Mouse (Mus musculus): ENCODE measurements around the gene Acr.

Acr gene

DNA sequence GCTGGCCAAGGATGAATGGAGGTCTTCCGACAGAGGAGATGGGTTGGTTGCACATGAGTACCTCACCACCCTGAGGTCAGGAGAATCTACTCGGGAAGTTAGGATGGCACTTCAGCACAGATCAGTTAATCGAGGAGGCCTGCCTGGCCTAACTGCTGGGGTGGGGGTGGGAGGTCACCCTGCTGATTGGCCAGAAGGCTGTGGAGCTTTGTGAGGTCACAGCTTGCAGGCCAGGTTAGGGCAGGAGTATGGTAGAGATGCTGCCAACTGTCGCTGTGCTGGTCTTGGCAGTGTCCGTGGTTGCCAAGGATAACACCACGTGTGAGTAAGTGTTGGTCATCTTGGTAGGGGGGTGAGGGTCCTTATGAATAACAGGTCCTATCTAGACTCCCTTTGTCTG is at the start of gene Acr:
TSS of gene Acr (plus strand) at position 213 of the 400 bp plus-strand sequence.
- in situ Hi-C loops (cut with MboI, MseI): no loop called here

DNA sequence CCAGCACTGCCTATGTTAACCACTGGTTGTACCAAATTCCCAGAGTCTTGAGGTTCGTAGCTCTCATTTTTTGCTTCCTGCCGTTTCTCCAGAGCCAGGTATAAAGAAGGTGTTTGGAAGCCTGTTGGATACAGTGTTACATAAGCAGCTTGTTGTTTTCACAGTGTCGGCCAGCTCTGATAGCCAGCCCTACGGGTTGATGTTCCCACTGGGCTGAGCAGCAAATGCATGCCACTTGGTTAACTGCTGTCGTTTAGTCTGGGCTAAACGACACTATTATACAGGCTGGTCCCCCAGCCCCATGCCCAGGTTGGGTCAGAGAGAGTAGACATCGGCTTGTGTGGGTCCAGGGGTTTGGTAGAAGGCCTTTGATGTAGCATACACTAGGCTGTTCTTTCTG is 46.2 kb upstream of the Acr start:
- in situ Hi-C loops (cut with MboI, MseI): no loop called here

DNA sequence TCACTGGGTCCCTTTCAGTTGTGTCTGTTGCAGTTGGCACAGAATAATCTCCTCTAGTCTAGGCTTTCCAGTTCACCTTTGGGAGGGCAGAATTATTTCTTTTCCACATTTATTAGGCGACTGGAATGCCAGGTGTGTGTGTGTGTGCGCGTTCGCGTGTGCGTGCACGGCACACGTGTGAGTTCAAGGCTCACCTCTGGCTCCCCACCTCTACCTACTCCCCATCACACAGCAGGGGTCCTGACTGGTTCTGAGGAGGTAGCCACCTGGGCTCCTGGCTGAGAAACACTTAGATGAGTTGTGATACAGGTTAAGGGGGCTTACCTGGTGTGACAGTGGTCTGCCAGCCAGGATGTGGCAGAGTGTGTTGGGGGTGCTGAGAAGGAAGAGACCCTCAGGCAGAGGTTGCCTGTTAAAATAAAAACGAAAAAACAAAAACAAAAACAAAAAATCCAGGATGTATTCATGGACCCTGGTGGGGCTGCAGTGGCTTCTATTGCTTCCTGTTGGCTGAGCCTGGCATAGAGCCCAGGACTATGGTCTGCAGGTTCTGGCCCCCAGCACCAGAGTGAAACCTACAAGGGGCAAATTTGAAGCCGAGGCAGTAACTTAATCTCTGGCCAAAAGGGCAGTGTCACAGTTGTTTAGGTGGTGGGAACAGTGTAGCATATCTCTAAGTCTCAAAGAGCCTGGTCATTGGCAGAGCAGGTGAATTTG is 45.4 kb upstream of the Acr start:
- in situ Hi-C loops (cut with MboI, MseI): no loop called here

DNA sequence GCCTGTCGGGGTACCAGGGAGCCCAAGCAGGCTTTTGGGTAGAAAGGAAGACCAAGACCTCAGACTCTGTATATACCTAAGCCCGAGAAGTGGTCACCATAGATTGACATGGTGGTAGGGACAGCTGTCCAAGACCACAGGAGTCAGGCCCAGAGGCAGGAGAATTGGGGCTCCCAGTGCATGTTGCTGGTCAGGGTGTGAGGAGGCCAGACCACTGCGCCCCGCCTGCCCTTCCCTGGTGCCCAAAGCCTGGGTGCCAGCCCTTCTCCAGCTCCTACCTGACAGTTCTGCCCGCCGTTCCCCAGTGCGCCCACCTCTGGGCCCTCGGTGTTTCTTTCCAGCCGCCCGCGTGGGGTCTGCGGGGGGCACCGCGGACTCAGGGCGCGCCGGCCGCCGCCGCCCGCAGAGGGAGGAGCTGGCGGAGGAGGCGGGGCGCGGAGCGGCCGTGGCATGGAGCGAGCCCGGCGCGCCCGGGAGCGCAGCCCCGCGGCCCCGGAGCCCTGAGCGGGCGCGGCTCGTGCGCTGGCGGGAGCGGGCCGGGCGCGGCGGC is 44.8 kb upstream of the Acr start:
- in situ Hi-C loops (cut with MboI, MseI): no loop called here

DNA sequence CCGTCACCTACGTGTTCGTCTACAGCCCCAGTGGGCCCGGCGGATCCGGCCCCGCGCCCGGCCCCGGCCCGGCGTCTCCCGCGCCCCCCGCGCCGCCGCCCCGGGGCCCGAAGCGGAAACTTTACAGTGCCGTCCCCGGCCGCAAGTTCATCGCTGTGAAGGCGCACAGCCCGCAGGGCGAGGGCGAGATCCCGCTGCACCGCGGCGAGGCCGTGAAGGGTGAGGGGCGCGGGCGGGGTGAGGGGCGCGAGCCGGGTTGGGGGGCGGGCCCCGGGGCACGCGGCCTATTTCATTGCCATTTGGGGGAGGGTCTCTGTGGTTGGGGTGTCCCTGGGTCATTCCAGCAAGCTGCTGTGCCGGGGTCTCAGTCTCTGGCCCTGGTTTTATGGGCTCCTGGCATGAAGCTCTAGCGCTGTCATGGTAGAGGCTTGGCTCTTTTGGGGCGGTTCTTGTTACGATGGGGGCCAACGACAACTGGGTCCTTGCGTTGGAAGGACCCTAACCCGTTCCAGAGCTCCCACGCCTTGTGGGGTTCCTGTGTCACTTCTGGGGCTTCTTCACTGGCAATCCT is 44.0 kb upstream of the Acr start:
- in situ Hi-C loops (cut with MboI, MseI): no loop called here

DNA sequence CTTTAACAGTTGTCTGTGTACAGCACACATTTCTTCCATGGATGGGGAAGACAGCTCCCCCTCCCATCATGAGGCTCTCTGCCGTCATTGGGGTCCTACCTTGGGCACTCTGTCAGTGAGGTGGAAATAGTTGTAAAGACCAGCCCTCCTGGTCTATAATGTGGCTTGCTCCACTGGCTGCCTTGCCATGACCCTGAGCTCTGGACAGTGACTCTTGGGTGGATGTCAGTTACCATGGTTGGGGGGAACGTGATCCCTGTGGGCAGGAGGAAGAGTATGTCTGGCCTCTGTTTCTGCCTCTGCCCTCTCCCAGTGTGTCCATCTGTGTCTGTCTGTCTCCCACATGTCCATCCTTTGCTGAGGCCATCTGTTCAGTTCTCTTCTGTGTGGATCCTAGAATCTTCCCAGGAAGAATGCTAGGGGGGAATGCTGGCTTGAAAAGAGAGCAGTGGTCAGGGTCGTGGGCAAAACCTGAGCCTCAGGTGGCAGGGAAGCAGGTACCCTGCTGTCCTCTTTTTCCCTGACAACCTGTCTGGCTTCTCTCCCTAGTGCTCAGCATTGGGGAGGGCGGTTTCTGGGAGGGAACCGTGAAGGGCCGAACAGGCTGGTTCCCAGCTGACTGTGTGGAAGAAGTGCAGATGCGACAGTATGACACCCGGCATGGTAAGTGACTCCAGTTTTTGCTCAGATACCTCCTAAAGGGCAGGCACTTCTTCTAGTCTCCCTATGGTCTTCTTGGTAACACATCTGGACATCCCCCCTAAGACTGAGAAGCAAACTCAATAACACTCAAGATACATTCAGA is 43.3 kb upstream of the Acr start:
- in situ Hi-C loops (cut with MboI, MseI): no loop called here

DNA sequence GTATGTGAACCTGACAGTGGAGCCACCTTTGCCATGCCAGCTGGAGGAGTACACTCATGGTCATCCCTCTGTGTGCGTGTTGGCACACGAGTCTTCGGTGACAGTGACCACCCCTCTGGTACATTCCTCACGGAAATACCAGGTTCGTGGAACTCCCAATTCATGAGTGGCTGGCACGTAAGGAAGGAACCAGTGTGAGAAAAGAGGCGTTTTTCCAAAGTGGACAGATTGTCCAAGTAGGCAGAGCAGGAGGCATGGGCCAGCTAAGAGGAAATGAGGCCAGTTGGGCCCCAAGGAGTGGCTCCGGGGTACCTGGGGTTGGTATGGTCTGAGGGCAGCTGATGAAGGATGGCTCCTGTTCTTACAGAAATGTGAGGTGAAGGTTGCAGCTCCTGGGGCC is 42.7 kb upstream of the Acr start:
- in situ Hi-C loops (cut with MboI, MseI): no loop called here

DNA sequence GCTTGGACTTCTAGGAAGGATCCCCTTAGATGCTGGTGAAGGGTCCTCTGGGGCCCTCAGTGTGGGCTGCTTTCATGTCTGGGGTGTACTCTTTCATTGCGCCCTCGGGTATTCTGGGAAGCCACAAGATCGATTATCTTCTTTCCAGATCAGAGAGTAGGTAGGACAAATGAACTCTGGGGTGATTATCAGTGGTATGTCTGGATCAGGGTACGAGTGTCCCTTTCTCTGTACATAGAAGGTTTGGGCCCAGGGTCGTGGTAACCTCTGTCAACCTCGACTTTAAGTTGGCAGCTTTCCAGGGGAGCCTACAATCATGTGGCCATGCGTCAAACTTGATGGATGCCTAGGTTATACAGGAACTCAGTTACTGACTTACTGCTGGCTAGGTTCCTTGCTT is 42.2 kb upstream of the Acr start:
- in situ Hi-C loops (cut with MboI, MseI): no loop called here

DNA sequence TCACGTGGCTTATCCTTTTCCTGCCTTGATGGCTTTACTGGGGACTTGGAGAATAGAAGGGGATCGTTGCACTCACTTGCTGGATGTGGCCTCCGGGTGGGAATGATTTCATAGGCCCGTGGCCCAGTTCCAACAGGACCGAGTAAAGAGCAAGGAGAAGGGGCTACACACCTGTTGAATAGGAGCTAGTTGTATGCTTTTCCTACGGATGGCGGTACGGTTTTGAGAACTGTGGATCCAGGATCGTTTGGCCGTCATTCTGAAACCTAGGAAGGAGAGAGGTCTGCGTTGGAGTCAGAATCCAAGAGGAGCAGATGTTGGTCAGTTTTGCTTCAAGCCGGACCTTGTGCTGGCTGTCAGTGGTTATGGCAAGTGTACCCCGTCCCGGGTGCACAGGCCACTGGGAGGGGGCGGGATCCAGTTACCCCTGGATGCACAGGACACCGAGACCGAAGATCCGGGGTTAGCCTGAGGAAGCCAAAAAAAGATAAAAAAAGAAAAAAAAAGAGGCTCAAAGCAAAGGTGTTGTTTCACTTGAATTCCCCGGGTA is 41.3 kb upstream of the Acr start:
- in situ Hi-C loops (cut with MboI, MseI): no loop called here

DNA sequence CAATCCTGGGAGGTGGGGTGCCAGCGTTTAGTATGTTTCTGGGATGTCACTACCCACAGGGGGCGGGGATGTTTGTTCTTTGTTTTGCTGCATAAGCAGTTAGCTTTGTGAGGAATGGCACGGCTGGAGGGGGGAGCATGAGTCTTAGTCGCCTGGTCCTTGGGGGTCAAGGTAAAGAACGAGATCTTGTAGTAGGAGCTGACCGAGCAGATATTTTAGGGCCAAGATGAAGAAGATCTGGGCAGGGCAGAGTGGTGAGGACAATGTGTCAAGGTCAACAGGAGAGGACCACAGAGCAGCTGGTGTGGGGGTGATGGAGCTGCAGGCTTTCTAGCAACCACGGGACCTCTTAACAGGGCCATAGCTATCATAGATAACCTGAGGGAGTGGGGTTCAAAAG is 40.7 kb upstream of the Acr start:
- in situ Hi-C loops (cut with MboI, MseI): no loop called here

DNA sequence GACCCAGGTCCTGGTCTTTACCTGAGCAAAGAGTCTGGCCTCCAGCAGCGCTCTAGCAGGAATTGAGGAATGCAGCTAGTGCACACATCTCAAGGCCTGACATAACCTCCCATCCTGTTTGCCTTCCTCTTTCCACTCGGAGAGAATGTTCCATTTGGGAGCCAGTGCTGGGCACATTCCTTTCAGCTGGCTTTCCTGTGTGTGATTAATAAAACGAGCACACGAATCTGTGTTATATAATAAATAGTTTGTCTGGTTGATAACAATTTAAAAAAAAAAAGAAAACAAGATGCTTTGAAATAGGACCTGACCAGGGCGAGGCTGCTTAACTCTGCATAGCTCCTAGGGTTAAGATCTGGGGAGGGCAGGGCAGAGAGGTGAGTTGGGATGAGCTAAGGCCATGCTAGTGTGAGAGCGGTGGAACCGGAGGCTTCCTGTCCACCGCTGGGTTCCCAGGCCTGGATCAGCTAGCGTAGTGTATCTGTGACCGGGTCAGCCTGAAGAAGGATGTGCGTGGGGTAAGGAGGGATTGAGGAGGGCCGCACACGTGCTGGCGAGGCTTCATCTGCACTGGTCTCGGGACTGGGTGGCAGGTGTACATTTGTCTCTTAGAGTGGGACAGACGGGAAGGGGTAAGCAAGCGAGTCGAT is 39.8 kb upstream of the Acr start:
- in situ Hi-C loops (cut with MboI, MseI): no loop called here

DNA sequence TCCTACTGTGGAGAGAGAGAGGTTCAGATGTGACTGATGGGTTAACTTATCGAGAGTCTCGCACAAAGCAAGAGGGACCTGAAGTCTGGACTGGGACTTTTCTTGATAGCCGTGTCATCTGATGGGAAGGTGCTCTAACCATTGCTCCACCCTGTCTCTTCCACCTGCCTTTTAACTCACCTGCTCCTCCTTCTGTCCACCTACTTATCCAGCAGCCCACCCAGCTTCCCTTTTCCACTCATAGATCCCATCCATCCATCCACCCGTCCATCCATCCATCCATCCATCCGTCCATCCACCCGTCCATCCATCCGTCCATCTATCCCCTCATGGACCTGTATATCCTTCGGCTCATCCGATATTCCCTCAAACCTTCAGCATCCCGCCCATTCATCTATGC is 39.2 kb upstream of the Acr start:
- in situ Hi-C loops (cut with MboI, MseI): no loop called here

DNA sequence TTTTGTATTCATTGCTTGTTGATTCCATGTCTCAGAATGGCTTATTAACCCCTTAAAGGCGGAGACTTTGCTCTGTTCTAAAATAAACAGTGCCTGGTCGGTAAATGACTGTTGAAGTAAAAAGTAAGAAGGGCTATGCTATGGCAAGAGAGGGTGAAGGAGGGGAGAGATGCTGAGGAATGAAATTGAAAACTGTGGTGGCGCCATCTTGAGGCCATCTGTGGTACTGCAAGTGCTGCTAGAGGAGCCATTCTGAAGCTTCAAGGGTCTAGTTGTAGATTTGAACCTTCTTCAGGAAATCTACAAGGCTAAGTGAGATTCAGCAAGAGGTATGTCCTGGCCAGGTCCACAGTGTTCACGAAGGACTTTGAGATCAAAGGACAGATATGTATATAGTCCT is 37.8 kb upstream of the Acr start:
- in situ Hi-C loops (cut with MboI, MseI): no loop called here

DNA sequence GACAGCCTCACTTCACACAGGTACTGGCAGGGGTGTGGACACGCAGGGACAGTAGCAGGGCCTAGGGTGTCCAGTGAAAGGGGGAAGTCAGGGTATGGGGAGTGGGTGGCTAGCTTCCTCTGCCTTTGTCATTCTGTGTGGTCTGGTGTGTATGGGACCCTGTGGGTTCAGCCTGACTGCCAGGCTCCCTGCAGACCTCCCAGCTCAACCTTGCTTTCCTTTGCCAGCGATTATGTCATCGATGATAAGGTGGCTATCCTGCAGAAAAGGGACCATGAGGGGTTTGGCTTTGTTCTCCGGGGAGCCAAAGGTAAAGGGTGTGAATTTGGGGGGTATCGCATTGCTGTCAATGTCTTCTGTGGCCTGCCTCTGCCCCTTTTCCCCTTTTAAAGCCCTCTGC is 36.7 kb upstream of the Acr start:
- in situ Hi-C loops (cut with MboI, MseI): no loop called here

DNA sequence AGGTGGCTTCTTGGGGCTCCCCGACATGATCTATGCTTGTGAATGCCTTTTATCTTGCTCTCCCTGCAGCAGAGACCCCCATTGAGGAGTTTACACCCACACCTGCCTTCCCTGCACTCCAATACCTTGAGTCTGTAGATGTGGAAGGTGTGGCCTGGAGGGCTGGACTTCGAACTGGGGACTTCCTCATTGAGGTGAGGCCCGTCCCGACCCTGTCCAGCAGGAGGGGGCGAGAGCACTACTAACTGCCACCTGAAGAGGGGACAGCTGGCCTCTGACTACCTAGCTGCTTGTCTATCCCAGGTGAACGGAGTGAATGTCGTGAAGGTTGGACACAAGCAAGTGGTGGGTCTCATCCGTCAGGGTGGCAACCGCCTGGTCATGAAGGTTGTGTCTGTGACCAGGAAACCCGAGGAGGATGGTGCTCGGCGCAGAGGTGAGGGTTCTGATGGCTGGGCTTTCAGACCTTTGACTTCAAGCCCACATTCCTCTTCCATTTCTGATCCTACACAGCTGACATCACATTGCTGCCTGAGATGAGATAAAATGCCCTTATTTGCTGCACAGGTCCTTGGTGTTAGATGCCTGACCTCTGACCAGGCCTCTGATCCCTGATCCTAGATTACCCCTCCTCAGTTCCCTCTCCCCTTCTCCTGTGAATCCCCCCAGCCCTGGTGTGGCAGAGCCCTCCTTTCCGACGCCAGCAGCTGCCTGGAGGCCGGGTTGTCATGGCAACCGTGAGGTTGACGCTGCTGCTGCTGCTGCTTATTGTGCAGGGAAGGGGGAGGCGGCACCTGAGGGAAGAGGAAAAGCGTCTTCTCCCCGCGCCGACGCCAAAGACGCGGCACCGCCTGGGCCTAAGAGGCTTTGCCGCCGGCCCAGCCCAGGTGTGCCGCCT is 35.9 kb upstream of the Acr start:
- in situ Hi-C loops (cut with MboI, MseI): no loop called here

DNA sequence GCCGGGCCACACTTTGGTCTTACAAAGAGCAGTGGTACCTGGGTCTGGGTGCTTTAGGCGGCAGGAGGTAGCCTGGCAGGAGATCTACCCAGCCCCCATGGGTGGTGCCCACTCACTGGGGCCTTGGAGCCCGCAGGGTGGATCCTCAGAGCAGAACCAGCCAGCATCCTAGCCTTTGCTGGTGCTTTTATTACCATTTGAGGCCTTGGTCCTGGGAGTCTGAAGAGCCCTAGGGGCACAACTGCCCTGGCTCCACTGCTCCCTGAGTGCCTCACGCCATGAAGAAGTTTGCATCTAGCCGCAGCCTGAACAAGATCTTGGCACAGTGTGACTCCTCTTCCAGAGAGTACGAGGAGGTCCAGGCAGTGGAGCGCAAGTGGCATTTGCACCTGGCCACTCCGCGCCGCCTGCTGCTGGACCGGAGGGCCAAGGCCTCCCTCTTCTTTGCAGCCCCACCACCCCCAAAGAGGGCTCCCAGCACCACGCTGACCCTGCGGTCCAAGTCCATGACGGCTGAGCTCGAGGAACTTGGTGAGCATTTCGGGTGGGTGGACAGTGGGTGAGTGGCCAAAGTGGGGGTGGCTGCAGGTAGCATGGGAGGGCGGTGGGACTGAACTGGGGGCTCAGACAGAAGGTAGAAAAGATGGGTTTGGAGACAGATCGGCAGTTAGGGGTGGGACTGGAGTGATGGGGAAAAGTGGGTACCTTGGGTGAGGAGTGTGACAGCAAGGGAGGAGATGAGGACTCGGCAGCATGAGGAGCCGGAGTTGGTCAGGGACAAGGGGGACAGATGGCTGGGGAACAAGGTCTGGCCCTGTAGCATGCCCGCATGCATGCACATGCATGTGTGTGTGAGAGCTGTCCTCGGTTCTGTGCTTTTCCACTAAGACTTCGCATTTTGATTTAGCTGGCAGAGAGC is 34.9 kb upstream of the Acr start:
- in situ Hi-C loops (cut with MboI, MseI): no loop called here

DNA sequence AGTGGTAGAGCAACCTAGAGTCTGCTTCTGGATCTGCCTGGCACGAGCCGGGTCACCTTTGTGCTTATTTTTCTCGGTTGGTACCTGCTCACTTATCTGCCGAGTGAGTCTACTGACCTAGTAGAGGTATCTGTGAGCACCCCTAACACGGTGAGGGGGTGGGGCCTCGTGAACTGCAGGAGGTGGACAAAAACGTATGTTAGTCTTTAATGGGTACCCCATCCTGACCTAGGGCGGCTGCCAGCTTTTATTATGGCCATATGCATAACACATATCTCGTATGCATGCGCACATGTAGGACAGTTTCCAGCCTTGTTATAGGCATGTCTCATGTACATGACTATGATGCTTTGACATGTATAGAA is 34.3 kb upstream of the Acr start:
- in situ Hi-C loops (cut with MboI, MseI): no loop called here

DNA sequence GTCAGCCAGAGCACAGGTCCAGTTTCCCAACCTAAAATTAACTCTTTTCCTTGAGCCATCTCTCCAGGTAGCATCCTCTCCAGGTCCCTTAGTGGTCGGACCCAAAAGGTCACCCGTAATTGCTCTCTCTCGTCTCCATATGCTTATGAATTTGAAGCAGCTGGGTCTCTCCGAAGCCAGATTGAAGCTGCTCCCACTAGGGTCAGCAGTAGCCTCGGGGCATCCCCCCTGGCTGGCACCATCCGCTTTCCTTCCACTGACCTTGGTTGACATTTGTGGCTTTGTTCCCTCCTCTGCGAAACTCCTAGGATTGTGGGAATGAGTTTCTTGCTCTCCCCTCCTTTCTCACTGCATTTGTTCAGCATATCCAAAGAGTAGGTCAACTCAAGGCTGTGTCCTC is 24.0 kb upstream of the Acr start:
- in situ Hi-C loops (cut with MboI, MseI): no loop called here

DNA sequence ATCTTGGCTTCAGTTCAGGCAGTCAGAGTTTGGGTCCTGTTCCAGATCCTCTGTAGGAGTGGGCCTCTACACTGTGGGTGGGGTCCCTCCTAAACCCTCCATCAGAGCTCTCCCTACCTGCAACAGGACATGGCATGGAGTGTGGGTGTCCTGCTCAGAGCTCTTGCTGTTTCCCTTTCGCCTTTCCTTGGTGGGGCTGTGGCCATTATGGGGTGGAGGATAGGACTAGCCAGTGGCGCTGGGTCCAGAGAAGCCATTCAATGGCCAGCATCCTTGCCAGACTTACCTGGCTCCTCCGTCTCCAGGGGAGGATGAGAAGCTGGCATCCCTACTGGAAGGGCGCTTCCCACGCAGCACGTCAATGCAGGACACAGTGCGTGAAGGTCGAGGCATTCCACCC is 20.8 kb upstream of the Acr start:
- in situ Hi-C loops (cut with MboI, MseI): no loop called here

Data from T-helper 17 cell (primary cell).